Mouse (Mus musculus): ENCODE measurements around the gene Pus7. TPM values are rescaled to one million over a fixed set of nuclear protein-coding genes. Genes with fewer than 3 reads are reported as not detected.

Gene Pus7
- 10 to 100 TPM; 21.6 to 22.9 TPM for total RNA-seq (2021)
- long read RNA-seq, experiment 1, transcript Pus7-206 (17 exons, 3,266 nt): major isoform, 6 of 17 reads
- long read RNA-seq, experiment 1, transcript Pus7-201 (16 exons, 3,407 nt): major isoform, 6 of 17 reads
- long read RNA-seq, experiment 1, partial matches to known transcripts: 2 of 17 reads
- long read RNA-seq, experiment 1, other reads (novel, unspliced or antisense): 3 of 17 reads
- long read RNA-seq, experiment 2, transcript Pus7-201 (16 exons, 3,407 nt): major isoform, 9 of 30 reads
- long read RNA-seq, experiment 2, transcript Pus7-206 (17 exons, 3,266 nt): major isoform, 9 of 30 reads
- long read RNA-seq, experiment 2, partial matches to known transcripts: 7 of 30 reads
- long read RNA-seq, experiment 2, other reads (novel, unspliced or antisense): 5 of 30 reads

DNA sequence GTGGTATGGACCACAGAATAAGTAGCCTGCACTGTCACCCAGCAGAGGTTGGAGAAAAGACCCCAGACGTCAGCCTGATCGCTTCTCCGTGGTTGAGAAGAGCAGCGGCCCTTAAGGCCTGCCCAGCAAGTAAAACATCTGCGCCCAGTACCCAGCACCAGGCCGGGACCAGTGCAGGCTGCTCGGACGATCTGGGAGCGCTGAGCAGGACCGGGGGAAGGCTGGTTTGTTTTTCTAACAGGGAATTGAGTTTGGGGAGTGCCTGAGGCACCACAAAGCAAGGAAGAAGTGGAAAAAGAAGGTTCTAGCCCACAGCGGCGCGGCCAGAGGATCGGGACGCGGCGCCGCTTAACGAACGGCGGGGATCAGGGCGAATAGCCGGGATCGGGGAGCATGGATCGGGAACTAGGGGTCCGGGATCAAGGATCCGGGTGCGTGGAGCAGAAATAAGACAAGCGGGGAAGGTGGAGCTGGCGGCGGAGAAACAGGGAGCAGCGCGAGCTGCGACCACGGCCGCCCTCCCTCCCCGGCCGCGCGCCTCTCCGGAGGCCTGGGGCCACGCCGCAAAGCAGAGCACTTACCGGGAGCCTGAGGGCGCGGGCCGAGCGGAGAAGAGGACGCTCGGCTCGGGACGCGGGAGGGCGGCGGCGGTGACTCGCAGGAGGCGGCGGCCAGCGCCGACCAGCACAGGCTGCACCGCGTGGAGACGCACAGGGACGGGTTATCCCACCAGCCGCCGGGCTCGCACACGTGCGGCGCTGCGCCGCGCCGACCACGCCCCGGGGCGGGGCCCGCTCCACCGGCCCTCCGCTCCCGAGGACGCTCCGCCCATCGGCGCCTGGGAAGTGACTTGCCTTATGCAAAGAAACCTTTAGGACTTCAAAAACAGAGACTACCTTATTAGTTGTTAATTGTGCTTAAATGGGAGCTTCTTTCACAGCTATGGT is at the start of gene Pus7:
Pus7 (minus strand) TSS at position 781 of the 947 bp plus-strand sequence.
- peak; percentile 70 to 81 for DNase-seq (ENCODE audit: low spot score in 2 of 2)

DNA sequence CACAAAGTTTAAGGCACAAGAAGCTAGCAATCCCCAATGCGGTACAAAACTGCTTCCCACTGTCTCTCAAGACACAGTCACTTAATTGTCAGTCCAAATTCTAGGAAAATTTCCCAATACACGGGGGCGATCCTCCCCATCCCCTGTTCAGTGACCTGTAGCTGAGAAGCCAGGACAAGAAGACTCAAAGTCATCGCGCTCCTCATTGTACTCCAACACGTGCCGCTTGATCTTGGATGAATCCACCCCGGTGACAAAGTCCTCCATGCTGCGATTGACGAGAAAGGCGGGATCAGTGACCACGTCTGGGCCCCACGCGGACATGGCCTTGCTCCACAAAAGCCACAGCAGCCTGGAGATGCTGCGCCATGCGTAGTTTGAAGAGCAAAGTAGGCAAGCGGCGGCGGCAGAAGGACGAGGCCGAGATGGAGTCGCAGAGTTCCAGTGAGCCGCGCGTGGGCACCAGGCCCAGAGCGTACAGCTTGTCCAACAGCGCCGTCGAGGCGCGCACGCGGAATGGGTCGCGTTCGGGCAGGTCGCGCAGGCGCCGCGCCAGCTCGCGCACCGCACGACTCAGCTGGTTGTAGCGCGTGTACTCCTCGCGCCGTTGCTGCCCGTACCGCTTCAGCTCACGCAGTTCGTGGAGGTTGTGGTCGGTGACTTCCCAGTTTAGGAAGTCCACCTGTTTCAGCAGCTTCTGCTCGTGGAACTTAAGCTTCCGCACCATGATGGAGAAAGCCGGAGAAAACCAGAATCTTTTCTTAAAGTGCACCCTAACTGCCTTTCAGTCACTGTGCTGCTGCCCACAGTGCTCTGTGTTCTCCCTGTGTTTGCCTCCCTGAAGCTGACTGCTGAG is 47.6 kb upstream of the Pus7 start:
- DNase-seq (ENCODE audit: low spot score in 2 of 2): peak in 1 of 2 experiments; percentile 16

DNA sequence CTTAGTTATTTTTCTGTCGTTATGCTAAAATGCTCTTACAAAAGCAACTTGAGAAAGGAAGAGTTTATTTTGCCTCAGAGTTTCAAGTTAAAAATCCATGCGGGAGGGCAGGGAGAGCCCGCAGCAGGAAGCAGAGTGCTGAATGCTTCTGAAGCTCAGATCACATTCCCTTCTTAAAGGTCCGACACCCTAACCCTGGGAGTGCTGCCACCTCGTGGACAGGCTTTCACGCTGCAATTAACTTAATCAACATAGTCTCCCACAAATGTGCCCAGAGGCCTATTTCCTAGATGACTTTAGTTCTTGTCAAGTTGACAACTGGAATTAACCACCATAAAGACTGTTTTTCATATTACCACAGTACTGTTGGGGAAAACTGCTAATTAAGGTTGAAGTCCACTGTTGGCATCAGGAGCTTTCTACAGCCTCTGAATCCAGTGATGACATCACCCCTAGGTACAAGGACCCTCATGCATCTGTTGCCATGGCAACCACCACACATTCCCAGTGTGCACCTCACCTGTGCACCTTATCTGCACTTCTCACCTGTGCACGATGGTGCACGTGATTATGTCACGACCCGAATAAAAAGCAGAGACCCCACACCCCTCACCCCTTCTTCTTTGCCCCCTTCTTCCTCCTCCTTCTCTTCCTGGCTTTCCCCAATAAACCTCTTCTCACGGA is 43.0 kb upstream of the Pus7 start:
- DNase-seq (ENCODE audit: low spot score in 2 of 2): peak; percentile 21 to 38

GRCm38 (mm10) chr5:23824171-23824733 is 40.7 kb upstream of the Pus7 start:
- no peak for DNase-seq (ENCODE audit: low spot score in 2 of 2)

DNA sequence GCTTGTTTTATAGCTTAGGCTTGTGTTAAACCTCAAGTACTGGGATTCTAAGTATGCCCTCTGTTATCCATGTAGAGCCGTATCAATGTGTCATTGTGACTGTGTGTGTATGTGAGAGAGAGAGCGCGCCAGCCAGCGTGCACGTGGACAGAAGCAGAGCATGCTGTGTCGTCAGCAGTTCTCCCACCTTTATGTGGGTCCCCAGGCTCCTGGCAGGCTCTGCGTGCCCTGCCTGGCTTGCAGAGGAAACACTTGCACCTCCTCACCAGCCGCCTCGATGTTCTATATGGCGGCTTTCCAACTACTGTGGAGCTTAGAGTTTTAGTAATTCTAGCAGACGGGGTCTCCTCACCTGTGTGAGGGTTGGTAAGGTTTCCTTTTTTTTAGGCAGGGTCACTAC is 38.8 kb upstream of the Pus7 start:
- no peak for DNase-seq (ENCODE audit: low spot score in 2 of 2)

GRCm38 (mm10) chr5:23816681-23817080 is 33.2 kb upstream of the Pus7 start:
- DNase-seq (ENCODE audit: low spot score in 2 of 2): no peak

DNA sequence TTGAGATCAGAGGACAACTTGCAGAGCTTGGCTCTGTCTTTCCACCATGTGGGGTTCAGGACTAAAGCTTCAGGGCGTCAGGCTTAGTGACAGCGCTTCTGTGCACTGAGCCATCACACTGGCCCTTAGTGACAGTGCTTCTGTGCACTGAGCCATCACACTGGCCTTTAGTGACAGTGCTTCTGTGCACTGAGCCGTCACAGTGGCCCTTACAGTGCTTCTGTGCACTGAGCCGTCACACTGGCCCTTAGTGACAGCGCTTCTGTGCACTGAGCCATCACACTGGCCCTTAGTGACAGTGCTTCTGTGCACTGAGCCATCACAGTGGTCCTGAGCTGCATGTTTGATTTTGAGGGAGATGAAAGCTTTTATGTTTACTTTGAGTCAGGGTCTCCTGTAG is 31.3 kb upstream of the Pus7 start:
- DNase-seq (ENCODE audit: low spot score in 2 of 2): no peak

DNA sequence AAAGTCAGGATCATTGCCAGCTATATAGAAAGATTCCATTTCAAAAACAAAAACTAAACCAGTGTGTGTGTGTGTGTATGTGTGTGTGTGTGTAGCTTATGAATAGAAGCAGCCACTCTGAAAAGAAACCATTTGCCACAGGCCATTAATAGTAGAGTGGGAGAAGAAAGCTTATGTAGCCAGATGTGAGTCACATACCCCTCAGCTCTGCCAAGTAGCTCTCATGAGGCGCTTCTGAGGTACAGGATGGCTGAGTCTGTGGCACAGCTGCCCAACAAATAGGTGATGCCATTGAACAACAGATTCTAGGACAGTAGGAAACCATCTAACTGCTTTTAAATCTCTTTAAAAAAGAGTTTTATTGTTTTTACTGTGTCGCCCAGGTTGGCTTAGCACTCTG is 9.2 kb upstream of the Pus7 start:
- no peak for DNase-seq (ENCODE audit: low spot score in 2 of 2)

GRCm38 (mm10) chr5:23789078-23789612 is 5.6 kb upstream of the Pus7 start:
- no peak for DNase-seq (ENCODE audit: low spot score in 2 of 2)

GRCm38 (mm10) chr5:23788390-23788830 is 4.9 kb upstream of the Pus7 start:
- no peak for DNase-seq (ENCODE audit: low spot score in 2 of 2)

DNA sequence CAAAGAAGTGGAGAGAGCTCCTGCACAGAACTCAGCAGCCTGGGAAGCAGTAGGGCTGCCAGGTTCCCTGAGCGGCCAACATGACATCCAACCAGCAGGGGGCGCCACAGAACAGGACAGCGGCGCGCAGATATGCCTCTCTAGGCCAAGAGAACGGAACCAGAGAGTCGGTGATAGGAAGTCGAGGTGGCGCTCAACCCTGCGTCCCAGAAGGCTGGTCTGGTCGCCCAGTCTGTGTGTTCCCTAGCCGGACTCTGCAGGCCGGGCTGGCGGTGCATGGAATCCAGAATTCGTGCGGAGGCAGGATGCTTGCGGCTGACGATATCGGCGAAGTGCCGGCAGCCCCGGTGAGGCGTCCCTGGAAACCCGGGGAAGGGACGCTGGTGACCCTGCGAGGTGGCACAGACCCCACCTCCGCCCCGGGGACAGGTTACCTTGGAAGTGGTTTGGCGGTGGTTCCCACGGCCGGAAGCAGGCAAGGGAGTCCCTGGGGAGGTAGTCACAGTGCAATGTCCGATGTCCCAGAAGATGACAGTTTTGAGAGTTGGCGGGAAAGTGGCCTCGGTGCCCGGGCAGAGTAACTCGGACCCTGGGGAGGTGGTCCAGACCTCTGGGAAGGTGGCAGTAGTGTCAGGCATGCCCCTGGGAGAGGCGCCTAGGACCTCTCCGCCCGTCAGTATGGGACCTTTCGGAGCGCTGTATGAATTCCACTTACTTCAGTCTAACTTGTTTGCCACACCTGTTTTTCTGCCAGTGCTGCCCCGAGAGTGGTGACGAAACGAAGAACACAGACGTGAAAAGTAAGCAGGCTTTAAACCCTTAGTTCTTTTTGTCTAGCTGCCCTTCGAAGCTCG is 4.3 kb upstream of the Pus7 start, which contains the start of gene Rint1:
Rint1 (plus strand) TSS at position 176 of the 854 bp plus-strand sequence.
- DNase-seq (ENCODE audit: low spot score in 2 of 2): peak; percentile 95 to 96

GRCm38 (mm10) chr5:23782051-23782810 is 1.3 kb downstream of the Pus7 start:
- no peak for DNase-seq (ENCODE audit: low spot score in 2 of 2)

DNA sequence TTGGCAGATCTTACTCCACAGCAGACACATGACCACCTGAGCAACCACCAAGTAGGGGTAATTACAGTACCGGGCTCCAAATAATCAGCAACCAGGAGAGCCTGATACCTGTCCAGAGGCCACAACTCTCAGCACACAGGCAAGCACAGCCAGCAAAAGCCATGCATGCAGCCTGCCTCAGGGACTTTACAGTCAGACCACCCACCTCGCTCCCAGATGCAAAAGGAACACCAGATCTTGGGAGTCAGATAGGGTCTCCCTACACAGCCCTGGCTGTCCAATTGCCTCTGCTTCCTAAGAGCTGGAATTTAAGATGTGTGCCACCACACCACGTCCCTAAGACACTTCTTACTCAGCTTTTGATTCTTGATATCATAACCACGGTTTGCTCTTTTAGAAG is 2.3 kb downstream of the Pus7 start:
- no peak for DNase-seq (ENCODE audit: low spot score in 2 of 2)

DNA sequence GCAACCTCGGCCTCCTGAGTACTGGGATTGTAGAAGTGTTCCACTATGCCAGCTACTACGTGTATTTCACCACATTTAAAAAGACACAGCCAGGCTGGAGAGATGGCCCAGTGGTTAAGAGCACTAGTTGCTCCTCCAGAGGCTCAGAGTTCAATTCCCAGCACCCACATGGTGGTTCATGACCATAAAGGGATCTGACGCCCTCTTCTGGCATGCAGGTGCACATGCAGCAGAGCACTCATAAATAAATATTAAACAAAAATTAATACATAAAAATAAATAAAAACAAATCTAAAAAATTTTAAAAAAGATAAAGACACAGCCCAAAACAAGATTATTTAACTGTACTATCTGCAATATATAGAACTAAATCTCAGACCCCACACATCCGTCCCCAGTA is 3.0 kb downstream of the Pus7 start:
- no peak for DNase-seq (ENCODE audit: low spot score in 2 of 2)

GRCm38 (mm10) chr5:23774186-23774585 is 9.3 kb downstream of the Pus7 start:
- no peak for DNase-seq (ENCODE audit: low spot score in 2 of 2)

DNA sequence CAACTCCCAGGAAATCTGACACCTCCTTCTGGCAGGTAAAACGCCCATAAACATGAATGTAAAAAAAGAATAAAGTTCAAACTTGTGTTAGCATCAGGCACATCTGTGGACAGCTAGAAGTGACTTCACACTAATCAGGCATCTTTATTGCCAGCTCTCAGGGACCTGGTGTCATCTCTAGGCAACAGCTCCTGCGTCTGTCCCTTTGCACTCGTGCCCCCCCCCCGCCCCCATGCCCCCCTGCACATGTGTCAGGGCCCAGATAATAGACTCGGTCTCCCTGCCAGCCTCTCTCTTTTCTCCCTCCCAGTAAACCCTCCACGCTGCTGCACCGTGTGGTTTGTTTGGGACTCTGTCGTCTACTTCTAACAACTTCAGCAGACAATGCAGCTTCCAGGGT is 12.4 kb downstream of the Pus7 start:
- no peak for DNase-seq (ENCODE audit: low spot score in 2 of 2)

DNA sequence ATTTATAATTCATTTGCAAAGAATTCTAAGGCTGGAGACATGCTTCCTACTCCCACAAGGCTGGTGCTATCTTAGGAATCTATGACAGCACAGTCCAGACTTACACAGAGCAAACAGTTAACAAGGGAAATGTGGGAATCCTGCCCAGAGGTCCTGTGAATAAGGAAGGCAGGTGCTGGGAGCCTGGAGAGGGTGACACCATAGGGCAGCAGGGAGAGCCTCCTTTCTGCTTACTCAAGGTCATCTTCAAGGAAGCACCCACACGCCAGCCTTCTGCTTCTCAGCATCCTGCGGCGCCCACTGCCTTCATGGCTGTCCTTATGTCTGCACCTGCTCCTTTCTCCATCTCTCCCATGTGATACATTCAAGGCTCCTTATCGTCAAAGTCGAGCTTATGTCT is 19.0 kb downstream of the Pus7 start:
- DNase-seq (ENCODE audit: low spot score in 2 of 2): no peak

GRCm38 (mm10) chr5:23762531-23762930 is 21.0 kb downstream of the Pus7 start:
- no peak for DNase-seq (ENCODE audit: low spot score in 2 of 2)
